Mouse (Mus musculus): ENCODE results near the gene Atf3. TPM values are rescaled to one million over a fixed set of nuclear protein-coding genes. Genes with fewer than 3 reads are reported as not detected.

Gene Atf3
- polyA plus RNA-seq (2012; rRNA removed), result 0.76 and 0.84 TPM in 2 replicates

GRCm38 (mm10) chr1:191217939-191218338 is at the start of gene Atf3:
TSS of gene Atf3 (minus strand) at chr1:191218039.

GRCm38 (mm10) chr1:191164717-191165116 is 53.1 kb downstream of the Atf3 start, which contains the start of gene Fam71a:
TSS of gene Fam71a (minus strand) at chr1:191164817.

Other genes with a start within 250 kb of the Atf3 start
- 0.28 and 0.58 TPM in 2 replicates for gene Vash2, start 238.7 kb downstream of the Atf3 start, polyA plus RNA-seq (2012; rRNA removed)
- 6.3 and 7.5 TPM in 2 replicates for gene Flvcr1, start 191.9 kb downstream of the Atf3 start, polyA plus RNA-seq (2012; rRNA removed)
- gene Spata45, start 181.4 kb downstream of the Atf3 start, polyA plus RNA-seq (2012; rRNA removed), result not detected in 2 replicates
- gene Tatdn3, start 155.1 kb downstream of the Atf3 start, polyA plus RNA-seq (2012; rRNA removed), result 7.0 and 7.4 TPM in 2 replicates
- gene Nsl1, start 155.0 kb downstream of the Atf3 start, polyA plus RNA-seq (2012; rRNA removed), result 9.7 and 11.7 TPM in 2 replicates
- gene Batf3, start 120.2 kb downstream of the Atf3 start, polyA plus RNA-seq (2012; rRNA removed), result 1.7 and 1.9 TPM in 2 replicates
- not detected in 2 replicates for gene Fam71a, start 53.2 kb downstream of the Atf3 start, polyA plus RNA-seq (2012; rRNA removed)
- gene Nenf, start 100.2 kb upstream of the Atf3 start, polyA plus RNA-seq (2012; rRNA removed), result 28.4 and 28.8 TPM in 2 replicates
- 4.1 and 4.9 TPM in 2 replicates for gene Tmem206, start 107.9 kb upstream of the Atf3 start, polyA plus RNA-seq (2012; rRNA removed)
- 23.9 and 26.4 TPM in 2 replicates for gene Ppp2r5a, start 185.2 kb upstream of the Atf3 start, polyA plus RNA-seq (2012; rRNA removed)

All from liver, embryonic 14 days (tissue).